Mouse (Mus musculus) liver, embryonic 11.5 days (tissue): ENCODE results near the gene Gchfr. TPM values are rescaled to one million over a fixed set of nuclear protein-coding genes. Genes with fewer than 3 reads are reported as not detected.

Source experiments
- polyA plus RNA-seq: library from polyadenylated mRNA; unstranded; fragments of >200 nt; fragmentation: Nextera tagmentation; extraction: Ambion mirVana; gene quantifications from 2 replicates; pipeline ENCODE4 v1.2.1, GENCODE M21; 2014

Gchfr gene
- polyA plus RNA-seq, 1 experiment from 2014 or later = 33.6 TPM

Other genes starting within 250 kb of the Gchfr start
- 15.4 and 16.4 TPM in 2 replicates for gene Chst14, start 241.3 kb upstream of the Gchfr start, polyA plus RNA-seq
- 24.8 and 26.5 TPM in 2 replicates for gene Ccdc32, start 138.4 kb upstream of the Gchfr start, polyA plus RNA-seq
- gene Rpusd2, start 133.0 kb upstream of the Gchfr start, polyA plus RNA-seq = 7.4 and 7.7 TPM in 2 replicates
- gene Knl1, start 120.7 kb upstream of the Gchfr start, polyA plus RNA-seq = 60.7 and 64.8 TPM in 2 replicates
- 62.0 and 64.0 TPM in 2 replicates for gene Rad51, start 55.0 kb upstream of the Gchfr start, polyA plus RNA-seq
- 75.7 and 80.6 TPM in 2 replicates for gene Rmdn3, start 10.7 kb upstream of the Gchfr start, polyA plus RNA-seq
- 0.23 and 0.25 TPM in 2 replicates for gene Gm14137, start 6.7 kb downstream of the Gchfr start, polyA plus RNA-seq
- gene Zfyve19, start 40.8 kb downstream of the Gchfr start, polyA plus RNA-seq = 47.2 and 48.5 TPM in 2 replicates
- gene Dnajc17, start 41.0 kb downstream of the Gchfr start, polyA plus RNA-seq = 16.9 and 18.1 TPM in 2 replicates
- gene Ppp1r14d, start 62.1 kb downstream of the Gchfr start, polyA plus RNA-seq = not detected in 2 replicates
- 2.3 and 2.5 TPM in 2 replicates for gene Spint1, start 69.6 kb downstream of the Gchfr start, polyA plus RNA-seq
- 0.38 TPM in 1 of 2 replicates, not detected in the other for gene Rhov, start 103.5 kb downstream of the Gchfr start, polyA plus RNA-seq
- 13.4 and 14.0 TPM in 2 replicates for gene Vps18, start 121.0 kb downstream of the Gchfr start, polyA plus RNA-seq
- gene Dll4, start 158.0 kb downstream of the Gchfr start, polyA plus RNA-seq = 5.3 and 5.9 TPM in 2 replicates
- gene Chac1, start 183.5 kb downstream of the Gchfr start, polyA plus RNA-seq = 2.9 and 3.2 TPM in 2 replicates